Mouse (Mus musculus): ENCODE measurements around the gene Slc38a7.
A peak's percentile ranks its signal among the peaks of the same experiment; 100 is the strongest.
"Not testable (repeated sequence)": the region's sequence is repeated elsewhere in the genome, so short reads cannot be mapped to it uniquely, and the experiment has no call there.

The Slc38a7 gene

DNA sequence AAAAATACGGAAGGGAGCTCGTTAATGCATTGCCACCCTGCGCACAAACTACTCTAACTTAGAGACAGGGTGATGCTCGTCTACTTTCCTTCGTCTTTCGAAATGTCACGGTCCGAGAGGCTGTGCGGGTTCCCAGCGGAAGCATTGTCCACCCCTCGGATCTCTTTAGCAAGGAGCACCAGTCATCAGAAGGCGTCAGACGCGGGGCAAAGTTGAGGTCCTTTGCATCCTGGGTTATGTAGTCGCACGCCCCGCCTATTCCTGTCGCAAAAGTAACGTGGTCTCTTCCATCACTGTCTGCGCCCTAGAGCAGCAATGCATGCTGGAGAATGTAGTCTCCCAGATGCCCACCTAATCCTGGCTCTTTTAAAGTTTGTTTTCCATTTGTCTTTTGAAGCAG lies 45.5 kb downstream of the Slc38a7 start:
- peak; percentile 94 for DNase-seq (ENCODE audit: extremely low read depth, low read depth)

DNA sequence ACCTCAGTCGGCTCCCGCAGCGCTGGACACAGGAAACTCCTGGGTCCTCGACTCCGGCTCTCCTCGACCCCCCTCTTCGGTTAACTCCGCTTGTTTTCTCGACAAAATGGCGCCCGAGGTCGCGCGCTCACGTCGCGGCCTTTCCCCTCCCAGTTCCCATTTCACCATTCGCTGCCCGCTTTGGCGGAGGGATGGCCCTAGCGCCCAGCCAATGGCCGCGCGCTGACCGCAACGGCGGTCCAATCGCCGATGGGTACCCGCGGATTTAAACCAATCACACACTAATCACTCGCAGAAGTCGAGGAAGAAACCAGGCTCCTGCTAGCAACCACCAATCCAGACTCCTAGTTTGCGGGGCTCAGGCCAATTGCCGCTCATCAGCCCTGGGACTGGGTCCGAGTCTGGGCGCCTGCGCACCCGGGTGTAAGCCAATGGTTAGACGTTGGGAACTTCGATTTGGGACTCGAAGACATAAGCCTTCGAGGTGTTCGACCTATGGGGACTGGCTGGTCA lies 46.0 kb downstream of the Slc38a7 start, which contains the start of gene Cnot1:
Gene Cnot1, minus strand, starts transcription at position 134 of the 513 bp plus-strand sequence.
- DNase-seq (ENCODE audit: extremely low read depth, low read depth) = peak; percentile 99

DNA sequence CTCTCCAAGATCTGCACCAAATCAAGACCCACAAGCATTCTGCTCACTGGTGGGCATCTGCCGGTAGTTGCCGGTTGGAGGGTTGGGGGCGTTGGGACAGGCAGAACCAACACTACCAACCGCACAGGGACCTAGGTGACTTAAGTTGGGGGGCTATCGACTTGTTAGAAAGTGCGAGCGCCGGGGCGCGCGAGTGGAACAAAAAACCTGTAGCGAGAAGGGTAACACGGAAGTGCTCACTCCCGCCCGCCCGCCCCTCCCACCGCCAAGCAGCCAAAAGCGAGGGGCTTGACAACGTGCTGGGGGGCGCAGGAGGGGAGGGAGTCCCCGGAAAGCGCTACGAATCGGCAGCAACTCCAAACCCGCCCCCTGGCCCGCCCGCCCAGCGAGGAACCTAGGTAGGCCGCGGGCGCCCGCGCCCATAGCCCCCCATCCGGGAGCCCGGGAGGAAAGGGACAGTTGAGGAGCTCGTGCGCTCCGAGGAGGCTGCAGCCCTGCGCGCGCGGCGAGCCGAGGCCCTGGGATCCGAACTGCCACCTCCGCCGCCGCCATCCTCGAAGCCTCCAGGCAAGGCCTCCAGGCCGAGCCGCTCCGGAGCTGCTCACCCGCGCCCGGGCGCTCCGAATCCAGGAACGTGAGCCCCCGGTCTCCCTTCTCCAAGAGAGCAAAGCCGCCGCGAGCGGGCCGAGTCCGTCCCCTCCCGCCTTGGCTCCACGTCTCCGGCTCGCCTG lies 46.7 kb downstream of the Slc38a7 start:
- no peak for DNase-seq (ENCODE audit: extremely low read depth, low read depth)

DNA sequence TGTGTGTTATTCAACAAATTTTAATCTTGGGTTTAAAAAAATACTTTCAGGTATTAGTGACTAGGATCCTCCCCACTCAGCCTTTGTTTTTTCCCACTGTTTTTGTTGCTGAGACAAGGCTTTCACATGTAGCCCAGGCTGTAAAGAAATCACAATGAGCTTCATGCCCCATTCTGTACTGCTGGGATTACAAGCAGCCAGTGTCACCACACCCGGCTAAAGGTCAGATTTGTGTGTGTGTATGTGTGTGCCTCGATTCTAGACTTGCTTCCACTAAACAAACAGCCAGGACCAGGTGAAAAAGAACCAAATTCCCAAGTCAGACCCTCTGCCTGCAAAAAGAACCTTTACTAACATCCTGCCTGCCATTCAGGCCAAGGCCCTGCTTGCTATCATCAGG lies 47.9 kb downstream of the Slc38a7 start:
- DNase-seq (ENCODE audit: extremely low read depth, low read depth) = no peak

DNA sequence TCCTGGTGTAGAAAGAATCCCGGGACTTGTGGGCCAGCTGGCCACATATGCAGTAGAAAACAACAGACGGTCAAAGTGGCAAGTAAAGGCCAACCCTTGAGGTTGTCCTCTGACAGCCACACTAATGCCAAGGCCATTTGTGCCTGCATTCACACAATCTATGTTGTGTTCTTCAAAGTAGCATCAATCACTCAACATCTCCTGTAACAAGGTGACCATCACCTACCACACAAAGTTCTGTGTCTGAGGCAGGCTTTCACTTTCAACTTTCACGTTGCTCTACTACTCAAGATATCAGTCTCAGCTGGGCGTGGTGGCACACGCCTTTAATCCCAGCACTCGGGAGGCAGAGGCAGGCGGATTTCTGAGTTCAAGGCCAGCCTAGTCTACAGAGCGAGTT lies 51.1 kb downstream of the Slc38a7 start:
- no peak for DNase-seq (ENCODE audit: extremely low read depth, low read depth)

DNA sequence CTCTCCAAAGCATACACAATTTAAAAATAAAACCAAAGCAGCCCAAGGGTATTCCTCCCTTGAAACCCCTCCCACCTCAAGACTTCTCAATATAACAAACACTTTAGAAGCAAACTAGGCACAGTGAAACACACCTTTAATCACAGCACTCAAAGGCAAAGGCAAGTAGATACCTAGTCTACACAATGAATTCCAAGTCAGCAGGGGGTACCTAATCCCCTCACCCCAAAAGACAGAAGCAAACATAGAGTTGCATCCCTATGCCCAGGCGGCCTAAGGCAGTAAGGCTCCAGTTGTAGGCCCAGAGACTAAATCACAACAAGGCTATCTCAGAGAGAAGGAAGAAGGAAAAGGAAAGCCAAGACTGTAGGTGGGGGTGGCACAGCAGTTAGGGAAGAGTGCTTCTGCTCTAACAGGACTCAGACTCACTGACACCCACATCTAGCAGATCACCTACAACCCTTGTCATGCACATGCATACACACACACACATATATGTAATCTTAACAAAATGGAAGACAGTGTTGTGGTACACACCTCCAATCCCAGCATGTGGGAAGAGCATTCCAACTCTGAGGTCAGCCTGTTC lies 51.8 kb downstream of the Slc38a7 start:
- no peak for DNase-seq (ENCODE audit: extremely low read depth, low read depth)

GRCm38 (mm10) chr8:95800353-95800752 lies 53.0 kb downstream of the Slc38a7 start:
- no peak for DNase-seq (ENCODE audit: extremely low read depth, low read depth)

GRCm38 (mm10) chr8:95799891-95800290 lies 53.4 kb downstream of the Slc38a7 start:
- DNase-seq (ENCODE audit: extremely low read depth, low read depth) = no peak

- no peak for DNase-seq (ENCODE audit: extremely low read depth, low read depth)
Observed at GRCm38 (mm10) chr8:95799117-95799516, 54.2 kb downstream of the Slc38a7 start.

GRCm38 (mm10) chr8:95795333-95796061 lies 57.8 kb downstream of the Slc38a7 start:
- not testable (repeated sequence) for DNase-seq (ENCODE audit: extremely low read depth, low read depth)

Measured in MEL-GATA-1-ER (cell line).